Mouse (Mus musculus) MEL (cell line): ENCODE measurements around the gene Rtn1. TPM values are rescaled to one million over a fixed set of nuclear protein-coding genes. Genes with fewer than 3 reads are reported as not detected.

Experiments
- DNase-seq: peaks from one replicate; pipeline ENCODE4 v3.0.0; 2011; ENCODE audit warnings: low read depth, low spot score
- H3K27ac ChIP-seq: 2 replicates; pipeline ENCODE4 v1.5.1; 2012; ENCODE audit warnings: low read depth, mild to moderate bottlenecking, control low read depth, low read length, moderate library complexity; ENCODE audit not compliant: control insufficient read depth
- H3K27me3 ChIP-seq, 2 experiments: fragments of 150-350 bp in 1 of 2; sonication (generic) in 1 of 2; 2 replicates each; pipeline ENCODE4 v1.6.1; 2012; ENCODE audit warnings: low read length in 2 of 2, mild to moderate bottlenecking in 2 of 2, improper control_type of control experiment in 1 of 2, moderate library complexity in 1 of 2; ENCODE audit not compliant: insufficient read depth in 2 of 2, control insufficient read depth in 1 of 2
- H3K36me3 ChIP-seq, 2 experiments: 2 replicates each; pipeline ENCODE4 v1.6.1; 2012 to 2014; ENCODE audit warnings: low read length in 2 of 2, improper control_type of control experiment in 1 of 2, inconsistent platforms in 1 of 2, mild to moderate bottlenecking in 1 of 2; ENCODE audit not compliant: insufficient read depth in 2 of 2, control insufficient read depth in 1 of 2
- H3K4me1 ChIP-seq, 2 experiments: fragments of 150-350 bp in 1 of 2; sonication (generic) in 1 of 2; 2 replicates each; pipeline ENCODE4 v1.6.1; 2012; ENCODE audit warnings: low read length in 2 of 2, improper control_type of control experiment in 1 of 2, mild to moderate bottlenecking in 1 of 2; ENCODE audit not compliant: insufficient read depth in 2 of 2, control insufficient read depth in 1 of 2
- H3K4me3 ChIP-seq, 2 experiments: fragments of 150-350 bp in 1 of 2; sonication (generic) in 1 of 2; 2 replicates each; pipeline ENCODE4 v1.5.1; 2012; ENCODE audit warnings: low read depth in 2 of 2, low read length in 2 of 2, mild to moderate bottlenecking in 2 of 2, moderate library complexity in 2 of 2, control low read depth in 1 of 2, improper control_type of control experiment in 1 of 2; ENCODE audit not compliant: control insufficient read depth in 1 of 2, insufficient read depth in 1 of 2
- H3K79me2 ChIP-seq: 2 replicates; pipeline ENCODE4 v1.6.1; 2012; ENCODE audit warnings: mild to moderate bottlenecking, low read length, moderate library complexity; ENCODE audit not compliant: control insufficient read depth, poor library complexity, insufficient read depth
- H3K9ac ChIP-seq: 2 replicates; pipeline ENCODE4 v1.6.1; 2012; ENCODE audit warnings: low read depth, mild to moderate bottlenecking, control low read depth, low read length, moderate library complexity; ENCODE audit not compliant: control insufficient read depth, poor library complexity, severe bottlenecking
- H3K9me3 ChIP-seq: fragments of 150-350 bp; sonication (generic); replicated peaks from 2 replicates; pipeline ENCODE4 v1.6.1; 2012; ENCODE audit warnings: mild to moderate bottlenecking, low read length, improper control_type of control experiment, moderate library complexity; ENCODE audit not compliant: insufficient read depth
- BHLHE40 ChIP-seq: IDR thresholded peaks from 2 replicates; pipeline ENCODE4 v1.6.1; 2012; ENCODE audit warnings: low read depth, mild to moderate bottlenecking, inconsistent platforms, low read length, improper control_type of control experiment, borderline replicate concordance
- CTCF ChIP-seq, 3 experiments: IDR thresholded peaks in 2 of 3; conservative IDR thresholded peaks in 1 of 3; 2 replicates each; pipeline ENCODE4 v1.5.1; 2011 to 2012; ENCODE audit warnings: low read length in 3 of 3, low read depth in 2 of 3, mild to moderate bottlenecking in 2 of 3, improper control_type of control experiment in 1 of 3, inconsistent platforms in 1 of 3, mixed read lengths in 1 of 3, moderate library complexity in 1 of 3; ENCODE audit not compliant: control insufficient read depth in 1 of 3, insufficient read depth in 1 of 3, poor library complexity in 1 of 3, severe bottlenecking in 1 of 3
- ELF1 ChIP-seq: IDR thresholded peaks from 2 replicates; pipeline ENCODE4 v1.6.1; 2014; ENCODE audit warnings: low read depth, mild to moderate bottlenecking, inconsistent platforms, low read length, improper control_type of control experiment, moderate library complexity
- EP300 ChIP-seq, 2 experiments: IDR thresholded peaks; 2 replicates each; pipeline ENCODE4 v1.6.1; 2011; ENCODE audit warnings: improper control_type of control experiment in 2 of 2, low read length in 2 of 2, low read depth in 1 of 2, mild to moderate bottlenecking in 1 of 2
- ETS1 ChIP-seq: IDR thresholded peaks from 2 replicates; pipeline ENCODE4 v1.6.1; 2012; ENCODE audit warnings: low read depth, mild to moderate bottlenecking, inconsistent platforms, low read length, improper control_type of control experiment, moderate library complexity
- GATA1 ChIP-seq: IDR thresholded peaks from 2 replicates; pipeline ENCODE4 v1.6.1; 2011; ENCODE audit warnings: low read depth, low read length, improper control_type of control experiment
- MAX ChIP-seq: IDR thresholded peaks from 2 replicates; pipeline ENCODE4 v1.6.1; 2011; ENCODE audit warnings: low read length, improper control_type of control experiment
- MYB ChIP-seq: IDR thresholded peaks from 2 replicates; pipeline ENCODE4 v1.6.1; 2011; ENCODE audit warnings: mild to moderate bottlenecking, low read depth, low read length, improper control_type of control experiment
- MYC ChIP-seq: IDR thresholded peaks from 2 replicates; pipeline ENCODE4 v1.6.1; 2011; ENCODE audit warnings: low read depth, mild to moderate bottlenecking, low read length, improper control_type of control experiment, moderate library complexity
- NELFE ChIP-seq: IDR thresholded peaks from 2 replicates; pipeline ENCODE4 v1.6.1; 2011; ENCODE audit warnings: low read depth, low read length, improper control_type of control experiment
- NRF1 ChIP-seq: IDR thresholded peaks from 2 replicates; pipeline ENCODE4 v1.6.1; 2014; ENCODE audit warnings: low read depth, mild to moderate bottlenecking, inconsistent platforms, low read length, improper control_type of control experiment, moderate library complexity; ENCODE audit not compliant: poor library complexity, insufficient read depth, severe bottlenecking
- POLR2A ChIP-seq, 2 experiments: IDR thresholded peaks; 2 replicates each; pipeline ENCODE4 v1.6.1; 2011 to 2012; ENCODE audit warnings: low read length in 2 of 2, mild to moderate bottlenecking in 2 of 2, control low read depth in 1 of 2, improper control_type of control experiment in 1 of 2, low read depth in 1 of 2, moderate library complexity in 1 of 2; ENCODE audit not compliant: control insufficient read depth in 1 of 2, insufficient read depth in 1 of 2, poor library complexity in 1 of 2
- RAD21 ChIP-seq: IDR thresholded peaks from 2 replicates; pipeline ENCODE4 v1.6.1; 2011; ENCODE audit warnings: mild to moderate bottlenecking, low read depth, low read length, improper control_type of control experiment
- SIN3A ChIP-seq: IDR thresholded peaks from 2 replicates; pipeline ENCODE4 v1.6.1; 2012; ENCODE audit warnings: low read length, improper control_type of control experiment, inconsistent platforms
- TAL1 ChIP-seq: IDR thresholded peaks from 2 replicates; pipeline ENCODE4 v1.6.1; 2012; ENCODE audit warnings: mild to moderate bottlenecking, inconsistent platforms, low read length, moderate library complexity, mixed read lengths
- TBP ChIP-seq: IDR thresholded peaks from 2 replicates; pipeline ENCODE4 v1.8.0; 2011; ENCODE audit warnings: low read depth, low read length, improper control_type of control experiment
- TCF12 ChIP-seq: IDR thresholded peaks from 2 replicates; pipeline ENCODE4 v1.6.1; 2014; ENCODE audit warnings: low read depth, mild to moderate bottlenecking, inconsistent platforms, low read length, improper control_type of control experiment, moderate library complexity
- UBTF ChIP-seq: IDR thresholded peaks from 2 replicates; pipeline ENCODE4 v1.6.1; 2012; ENCODE audit warnings: low read depth, mild to moderate bottlenecking, inconsistent platforms, low read length, improper control_type of control experiment, moderate library complexity, borderline replicate concordance; ENCODE audit not compliant: insufficient read depth
- USF2 ChIP-seq, 2 experiments: IDR thresholded peaks; 2 replicates each; pipeline ENCODE4 v1.6.1; 2011 to 2012; ENCODE audit warnings: improper control_type of control experiment in 2 of 2, low read length in 2 of 2, borderline replicate concordance in 1 of 2, inconsistent platforms in 1 of 2, low read depth in 1 of 2, mild to moderate bottlenecking in 1 of 2; ENCODE audit not compliant: insufficient read depth in 1 of 2
- ZC3H11A ChIP-seq: IDR thresholded peaks from 2 replicates; pipeline ENCODE4 v1.6.1; 2012; ENCODE audit warnings: low read depth, mild to moderate bottlenecking, inconsistent platforms, low read length, improper control_type of control experiment
- ZKSCAN1 ChIP-seq: IDR thresholded peaks from 2 replicates; pipeline ENCODE4 v1.6.1; 2012; ENCODE audit warnings: low read depth, mild to moderate bottlenecking, inconsistent platforms, low read length, improper control_type of control experiment, moderate library complexity
- ZMIZ1 ChIP-seq: IDR thresholded peaks from 2 replicates; pipeline ENCODE4 v1.6.1; 2012; ENCODE audit warnings: low read depth, mild to moderate bottlenecking, inconsistent platforms, low read length, improper control_type of control experiment, moderate library complexity
- polyA plus RNA-seq, 2 experiments: library from polyadenylated mRNA; stranded (reverse) in 1 of 2; unstranded in 1 of 2; fragments of >175 nt in 1 of 2; fragments of >200 nt in 1 of 2; gene quantifications; 2 replicates each; pipeline versions ENCODE4 v1.2.1 to v1.2.4; 2012; ENCODE audit warnings: low replicate concordance in 2 of 2, low read depth in 1 of 2; ENCODE audit not compliant: insufficient read length in 2 of 2, insufficient read depth in 1 of 2, missing spikeins in 1 of 2
- total RNA-seq: library from RNA; depleted of rRNA; stranded (reverse); fragments of 300-350 nt; gene quantifications from 2 replicates; pipeline ENCODE4 v1.2.3, GENCODE M21; 2012

Rtn1 gene
- total and polyA plus RNA-seq, 3 experiments, result not detected

DNA sequence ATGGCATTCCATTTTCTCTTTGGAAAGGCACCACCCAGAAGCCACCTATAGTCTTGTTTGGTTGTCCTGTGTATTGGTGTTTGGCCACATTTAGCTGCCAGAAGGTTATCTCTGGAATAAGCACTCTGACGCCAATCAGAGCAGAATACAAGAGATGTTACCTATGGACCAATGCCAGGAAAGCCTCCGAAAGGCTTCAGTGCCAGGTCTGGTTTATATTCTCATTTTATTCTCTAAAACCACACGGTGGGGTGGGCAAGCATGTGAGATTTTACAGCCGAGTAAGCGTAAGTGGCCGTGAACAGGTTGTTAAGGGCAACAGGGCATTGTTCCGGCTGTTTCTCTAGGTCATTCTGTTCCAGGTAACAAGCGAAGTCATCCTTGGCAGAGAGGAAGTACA, 60.3 kb downstream of the Rtn1 start:
- no peak overlapping the region for H3K9ac ChIP-seq
- TF ChIP-seq MAX (no peak), MYB (no peak), POLR2A (IDR thresholded peaks at IDR 0.05; ENCODE audit: control insufficient read depth in 1 of 2, insufficient read depth in 1 of 2, low read depth in 1 of 2, low read length in 2 of 2, poor library complexity in 1 of 2) (no peak), MYC (no peak), USF2 (IDR thresholded peaks at IDR 0.05; ENCODE audit: borderline replicate concordance in 1 of 2, insufficient read depth in 1 of 2, low read depth in 1 of 2, low read length in 2 of 2) (no peak), ZMIZ1 (no peak), BHLHE40 (no peak), TAL1 (no peak), RAD21 (no peak), ETS1 (no peak), TBP (no peak), EP300 (IDR thresholded peaks at IDR 0.05; ENCODE audit: low read depth in 1 of 2, low read length in 2 of 2) (no peak), SIN3A (no peak), GATA1 (no peak), ZKSCAN1 (no peak), TCF12 (no peak), NRF1 (no peak), ZC3H11A (no peak)
- TF ChIP-seq, all 39 proteins: peak for 0
- Histone ChIP-seq H3K27me3 (no peaks in the 10 kb centered on the region), H3K4me3 (no peak overlapping the region), H3K79me2 (no peaks in the 10 kb centered on the region), H3K27ac (no peak overlapping the region), H3K36me3 (no peaks in the 10 kb centered on the region), H3K4me1 (no peaks in the 10 kb centered on the region), H3K9me3 (no peaks in the 10 kb centered on the region)
- no peak for DNase-seq

DNA sequence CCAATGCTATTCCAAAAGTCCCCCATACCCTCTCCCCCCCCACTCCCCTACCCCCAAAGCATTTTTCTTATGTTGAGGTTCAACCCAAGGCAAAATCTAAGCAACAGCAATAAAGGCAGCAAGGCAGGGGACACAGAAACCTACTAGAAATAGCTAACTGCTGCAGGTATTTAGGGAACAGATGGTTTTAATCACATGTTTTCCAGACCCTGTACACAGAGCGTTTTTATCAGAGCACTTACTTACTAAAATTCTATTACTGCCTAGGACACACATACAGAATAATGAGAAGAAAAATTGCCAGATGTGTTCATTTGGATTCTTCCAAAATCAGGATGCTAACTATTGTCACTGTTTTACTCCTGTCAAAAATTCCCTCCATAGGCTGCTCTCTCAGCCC, 61.7 kb downstream of the Rtn1 start:
- Histone ChIP-seq H3K9me3 (no peaks in the 10 kb centered on the region), H3K27ac (no peak overlapping the region), H3K36me3 (no peaks in the 10 kb centered on the region), H3K27me3 (no peaks in the 10 kb centered on the region), H3K9ac (no peak overlapping the region), H3K4me3 (no peak overlapping the region), H3K79me2 (no peaks in the 10 kb centered on the region), H3K4me1 (no peaks in the 10 kb centered on the region)
- DNase-seq, result no peak
- no peak for TF ChIP-seq CTCF (IDR thresholded peaks at IDR 0.05 in 2 of 3, conservative IDR thresholded peaks at IDR 0.05 in 1 of 3; ENCODE audit: control insufficient read depth in 1 of 3, insufficient read depth in 1 of 3, low read depth in 2 of 3, low read length in 3 of 3, poor library complexity in 1 of 3, severe bottlenecking in 1 of 3)
- TF ChIP-seq NELFE, result no peak
- TF ChIP-seq ELF1, result no peak
- no peak for TF ChIP-seq UBTF
